Mouse (Mus musculus) liver, adult 2 months (tissue): ENCODE data around the gene Zmiz1. TPM values are rescaled to one million over a fixed set of nuclear protein-coding genes. Genes with fewer than 3 reads are reported as not detected.

Experiments
- DNase-seq: peaks from one replicate; pipeline ENCODE4 v3.0.0-alpha.2; 2011; ENCODE audit warnings: low read depth, low spot score; ENCODE audit errors: extremely low read depth
- H3K27ac ChIP-seq: fragments of 200-500 bp; replicated peaks from 2 replicates; pipeline ENCODE4 v1.5.1; 2012; ENCODE audit warnings: low read depth, mild to moderate bottlenecking, control low read depth, inconsistent platforms, low read length; ENCODE audit not compliant: insufficient read depth
- H3K27me3 ChIP-seq: fragments of 200-500 bp; 2 replicates; pipeline ENCODE4 v1.6.1; 2012; ENCODE audit warnings: mild to moderate bottlenecking, moderate library complexity, low read length, inconsistent platforms; ENCODE audit not compliant: control insufficient read depth, insufficient read depth
- H3K36me3 ChIP-seq: fragments of 200-500 bp; 2 replicates; pipeline ENCODE4 v1.6.1; 2012; ENCODE audit warnings: low read length, inconsistent platforms; ENCODE audit not compliant: control insufficient read depth, insufficient read depth
- H3K4me1 ChIP-seq: fragments of 200-500 bp; 2 replicates; pipeline ENCODE4 v1.6.1; 2011; ENCODE audit warnings: low read length; ENCODE audit not compliant: control insufficient read depth, insufficient read depth
- H3K4me3 ChIP-seq: fragments of 200-500 bp; 2 replicates; pipeline ENCODE4 v1.5.1; 2011; ENCODE audit warnings: low read depth, mild to moderate bottlenecking, control low read depth, low read length, moderate library complexity; ENCODE audit not compliant: insufficient read depth
- H3K79me2 ChIP-seq: fragments of 200-500 bp; 2 replicates; pipeline ENCODE4 v1.6.1; 2012; ENCODE audit warnings: inconsistent platforms, mild to moderate bottlenecking, low read length, moderate library complexity; ENCODE audit not compliant: control insufficient read depth, insufficient read depth
- H3K9ac ChIP-seq: fragments of 200-500 bp; 2 replicates; pipeline ENCODE4 v1.6.1; 2012; ENCODE audit warnings: low read depth, mild to moderate bottlenecking, control low read depth, inconsistent platforms, low read length
- CTCF ChIP-seq: fragments of 200-500 bp; IDR thresholded peaks from 2 replicates; pipeline ENCODE4 v1.5.1; 2011; ENCODE audit warnings: low read depth, low read length, control low read depth
- POLR2A ChIP-seq: fragments of 200-500 bp; IDR thresholded peaks from 2 replicates; pipeline ENCODE4 v1.6.1; 2011; ENCODE audit warnings: low read length, control low read depth; ENCODE audit not compliant: insufficient read depth; ENCODE audit errors: extremely low read depth
- WGBS: fragments of 180-500 bp; shearing (Covaris S2); methylation state at CpG from one replicate; pipeline ENCODE4 v1.1.7; 2018; 5-methylcytosine and 5-hydroxymethylcytosine counted together
- polyA plus RNA-seq: library from polyadenylated mRNA; depleted of rRNA; stranded (reverse); fragments of >200 nt; gene quantifications from 2 replicates; pipeline ENCODE4 v1.2.3, GENCODE M21; 2012
- total RNA-seq: library from RNA; depleted of rRNA; stranded (reverse); fragments of >200 nt; gene quantifications from 2 replicates; pipeline ENCODE4 v1.2.3, GENCODE M21; 2014

Gene Zmiz1
- total and polyA plus RNA-seq, 2 experiments = 5.3 to 10.2 TPM

DNA sequence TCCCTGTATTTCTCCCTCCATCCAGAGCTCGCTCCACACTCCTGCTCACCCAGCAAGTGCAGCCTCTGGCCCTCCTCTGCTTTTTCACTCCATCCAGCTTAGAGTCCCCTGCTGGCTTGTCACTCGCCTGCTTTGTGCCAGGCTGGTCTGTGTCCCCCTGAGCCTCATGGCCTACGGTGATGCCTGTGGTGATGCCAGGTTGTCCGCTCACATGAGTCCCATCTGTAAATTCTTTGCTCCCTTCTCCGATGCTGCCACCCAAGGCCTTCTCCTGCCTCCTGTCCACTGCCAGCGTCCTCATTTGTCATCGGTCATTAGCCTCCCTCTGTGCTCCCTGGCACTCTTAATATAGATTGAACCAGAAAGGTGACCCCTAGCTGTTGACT lies 205.3 kb downstream of the Zmiz1 start:
- TF ChIP-seq CTCF (no peak), POLR2A (no peak)
- Histone ChIP-seq H3K79me2 (no peaks in the 10 kb centered on the region), H3K27ac (no peak overlapping the region), H3K36me3 (peaks cover 7% of the 10 kb centered on the region), H3K4me3 (no peak overlapping the region), H3K9ac (no peak overlapping the region), H3K27me3 (no peaks in the 10 kb centered on the region), H3K4me1 (no peaks in the 10 kb centered on the region)
- DNase-seq = peak; percentile 45
- WGBS = 68% methylated on average over 7 of the region's 7 CpGs

DNA sequence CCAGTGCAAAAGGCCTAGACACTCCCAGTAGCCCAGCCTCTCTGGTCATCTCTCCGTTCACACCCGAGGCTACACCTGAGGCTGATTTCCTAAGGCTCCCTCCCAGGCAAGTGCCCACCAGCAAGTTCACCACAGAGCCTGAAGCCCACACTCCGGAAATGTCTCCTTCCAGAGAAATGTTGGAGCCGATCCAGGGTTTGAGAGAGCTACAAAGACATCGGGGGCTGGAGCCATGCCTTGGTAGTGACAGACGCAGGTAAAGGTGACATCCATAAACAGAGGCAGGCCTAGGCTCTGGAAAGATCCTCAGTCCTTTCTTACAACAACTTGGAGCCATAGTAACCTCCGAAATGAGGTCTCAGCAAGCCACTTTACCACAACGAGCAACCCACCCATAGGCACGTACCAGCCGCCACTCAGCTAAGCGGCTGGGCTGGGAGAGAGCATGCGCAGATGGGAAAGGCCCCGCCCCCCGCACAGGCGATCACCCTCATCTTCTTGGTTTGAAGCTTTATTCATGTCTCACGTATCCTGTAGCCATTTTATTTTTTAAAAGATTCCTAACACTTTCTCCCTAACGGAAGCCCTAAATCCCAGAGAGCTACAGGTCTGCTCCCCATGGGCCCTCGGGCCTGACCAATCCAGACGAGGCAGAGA lies 206.5 kb downstream of the Zmiz1 start:
- no peak for DNase-seq
- no peaks in the 10 kb centered on the region for H3K4me1 ChIP-seq
- no peak for TF ChIP-seq CTCF
- no peak for TF ChIP-seq POLR2A
- H3K27ac ChIP-seq = no peak overlapping the region
- peaks cover 6% of the 10 kb centered on the region for H3K36me3 ChIP-seq
- WGBS = 94% methylated on average over 19 of the region's 19 CpGs
- no peak overlapping the region for H3K9ac ChIP-seq
- H3K27me3 ChIP-seq = no peaks in the 10 kb centered on the region
- H3K79me2 ChIP-seq = no peaks in the 10 kb centered on the region
- H3K4me3 ChIP-seq = no peak overlapping the region

DNA sequence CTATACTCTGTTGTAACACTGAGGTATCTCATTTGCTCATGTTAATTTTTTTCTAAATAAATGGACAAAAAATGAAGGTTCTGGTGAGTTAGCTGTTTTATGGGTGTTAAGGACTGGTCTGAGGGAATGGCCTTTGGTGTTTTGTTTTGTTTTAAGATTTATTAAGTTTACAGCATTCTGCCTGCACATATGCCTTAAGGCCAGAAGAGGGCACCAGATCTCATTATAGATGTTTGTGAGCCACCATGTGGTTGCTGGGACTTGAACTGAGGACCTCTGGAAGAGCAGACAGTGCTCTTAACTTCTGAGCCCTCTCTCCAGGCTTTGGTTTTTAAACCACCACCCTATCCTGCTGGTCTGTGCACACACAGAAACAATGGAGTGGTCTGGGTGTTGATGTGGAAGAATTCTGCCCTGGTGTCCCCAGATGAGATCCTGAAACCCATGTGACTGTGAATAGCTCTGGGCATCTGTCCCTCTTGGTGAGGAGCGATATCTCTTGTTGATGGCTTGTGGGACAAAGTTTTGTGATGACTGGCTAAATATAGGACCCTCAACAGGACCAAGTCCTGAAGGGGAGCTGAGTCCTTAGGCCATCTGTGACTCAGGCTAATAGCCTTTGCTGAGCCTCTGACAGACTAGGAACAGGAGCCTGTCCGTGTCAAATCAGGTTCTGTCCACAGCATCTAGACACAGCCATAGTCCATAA lies 207.8 kb downstream of the Zmiz1 start:
- Histone ChIP-seq H3K36me3 (peaks cover 3% of the 10 kb centered on the region), H3K4me3 (no peak overlapping the region), H3K27ac (no peak overlapping the region), H3K27me3 (no peaks in the 10 kb centered on the region), H3K9ac (no peak overlapping the region), H3K4me1 (no peaks in the 10 kb centered on the region), H3K79me2 (no peaks in the 10 kb centered on the region)
- DNase-seq = no peak
- TF ChIP-seq CTCF = peak; percentile 35
- no peak for TF ChIP-seq POLR2A
- 93% methylated on average over 2 of the region's 2 CpGs for WGBS

DNA sequence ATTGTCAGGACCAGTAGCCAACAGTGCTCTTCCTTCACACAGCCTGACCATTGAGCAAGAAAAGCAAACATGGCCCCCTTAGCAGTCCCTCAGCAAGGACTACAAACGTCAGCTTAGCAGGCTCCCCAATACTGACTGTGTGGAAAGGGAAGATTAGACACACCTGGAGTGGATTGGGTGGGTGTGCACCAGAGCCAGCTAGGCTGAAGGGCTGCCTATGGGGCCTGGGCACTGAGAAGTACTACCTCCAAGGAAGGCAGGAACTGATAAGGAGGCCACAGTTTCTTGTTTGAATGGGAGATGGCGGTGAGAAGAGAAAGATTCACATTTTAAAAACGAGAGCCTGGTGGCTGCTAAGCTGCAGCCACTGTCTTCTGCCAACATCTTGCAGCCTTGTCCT lies 208.6 kb downstream of the Zmiz1 start:
- H3K27me3 ChIP-seq = no peaks in the 10 kb centered on the region
- peaks cover 3% of the 10 kb centered on the region for H3K36me3 ChIP-seq
- no peak overlapping the region for H3K9ac ChIP-seq
- WGBS = 66% methylated on average over 3 of the region's 3 CpGs
- H3K79me2 ChIP-seq = no peaks in the 10 kb centered on the region
- no peak overlapping the region for H3K27ac ChIP-seq
- DNase-seq = no peak
- H3K4me3 ChIP-seq = no peak overlapping the region
- TF ChIP-seq CTCF (no peak), POLR2A (no peak)
- no peaks in the 10 kb centered on the region for H3K4me1 ChIP-seq

DNA sequence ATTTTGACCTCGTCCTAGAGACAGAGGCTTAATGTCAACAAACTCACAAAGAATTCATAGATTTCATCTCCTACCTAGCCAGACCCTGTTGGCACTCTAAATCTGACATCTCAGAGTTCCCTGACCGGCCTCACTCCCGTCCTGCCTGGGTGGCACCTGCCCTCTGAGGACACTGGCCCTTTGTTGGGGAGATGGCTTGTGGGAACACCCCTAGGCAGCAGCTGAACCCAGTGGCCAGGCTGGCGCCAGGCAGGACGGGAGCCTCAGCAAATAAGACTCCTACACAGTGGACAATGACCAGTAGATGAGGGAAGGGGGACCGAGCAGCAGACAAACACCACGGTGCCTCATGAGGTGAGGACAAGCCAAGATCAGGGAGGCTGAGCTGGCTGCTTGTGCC lies 220.6 kb downstream of the Zmiz1 start:
- Histone ChIP-seq H3K9ac (no peak overlapping the region), H3K4me3 (no peak overlapping the region), H3K27me3 (no peaks in the 10 kb centered on the region), H3K4me1 (no peaks in the 10 kb centered on the region), H3K27ac (no peak overlapping the region), H3K36me3 (no peaks in the 10 kb centered on the region), H3K79me2 (no peaks in the 10 kb centered on the region)
- TF ChIP-seq CTCF (no peak), POLR2A (no peak)
- DNase-seq = peak; percentile 19
- WGBS = 21% methylated on average over 7 of the region's 7 CpGs

DNA sequence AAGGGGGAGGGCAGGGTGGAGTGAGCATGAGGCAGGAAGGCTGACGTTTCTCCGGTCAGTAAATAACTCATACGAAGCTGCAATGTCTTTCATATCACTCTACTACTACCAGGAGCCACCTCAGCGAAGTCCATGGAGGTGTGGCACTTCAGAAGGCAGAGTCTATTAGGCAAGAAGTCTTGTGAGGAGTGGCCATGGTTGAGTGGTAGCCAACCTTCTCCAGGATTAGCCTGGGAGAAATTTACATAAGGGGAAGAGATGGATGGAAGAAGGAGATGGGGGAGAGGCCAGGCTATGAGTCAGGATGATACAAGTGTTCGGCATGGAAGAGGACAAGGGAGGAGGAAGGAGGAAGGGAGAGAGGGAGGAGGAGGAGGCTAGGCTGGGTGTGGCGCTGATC lies 223.0 kb downstream of the Zmiz1 start:
- H3K36me3 ChIP-seq = no peaks in the 10 kb centered on the region
- DNase-seq = no peak
- TF ChIP-seq CTCF (no peak), POLR2A (no peak)
- 84% methylated on average over 6 of the region's 6 CpGs for WGBS
- no peaks in the 10 kb centered on the region for H3K79me2 ChIP-seq
- H3K4me1 ChIP-seq = no peaks in the 10 kb centered on the region
- H3K27me3 ChIP-seq = no peaks in the 10 kb centered on the region
- H3K4me3 ChIP-seq = no peak overlapping the region
- no peak overlapping the region for H3K9ac ChIP-seq
- no peak overlapping the region for H3K27ac ChIP-seq
